Mouse (Mus musculus) cerebellum, adult 9-11 months (tissue): ENCODE results near the gene Klra3.
"Not testable (repeated sequence)": the region's sequence is repeated elsewhere in the genome, so short reads cannot be mapped to it uniquely, and the experiment has no call there.

Experiments
- DNase-seq: peaks from one replicate; pipeline ENCODE4 v3.0.0; 2022

Gene Klra3

GRCm38 (mm10) chr6:130337411-130337810 is at the start of gene Klra3:
Gene Klra3 (minus strand): TSS chr6:130337574.
- DNase-seq = no peak

GRCm38 (mm10) chr6:130386750-130387149 is 49.4 kb upstream of the Klra3 start, which contains the start of gene Klra1:
Gene Klra1 (minus strand): TSS chr6:130386874.
- DNase-seq = no peak

GRCm38 (mm10) chr6:130385803-130386202 is 48.4 kb upstream of the Klra3 start:
- DNase-seq = no peak

- no peak for DNase-seq
These were observed 45.0 kb upstream of the Klra3 start for GRCm38 (mm10) chr6:130382375-130382774.

GRCm38 (mm10) chr6:130345381-130345780 is 8.0 kb upstream of the Klra3 start:
- DNase-seq = not testable (repeated sequence)

- not testable (repeated sequence) for DNase-seq
These were observed 4.6 kb upstream of the Klra3 start for GRCm38 (mm10) chr6:130341973-130342372.

GRCm38 (mm10) chr6:130287984-130288649 is 49.3 kb downstream of the Klra3 start:
- DNase-seq = no peak

- DNase-seq = not testable (repeated sequence)
These were observed 55.5 kb downstream of the Klra3 start, which contains the start of gene Klra10 for GRCm38 (mm10) chr6:130281828-130282227. Gene Klra10 (minus strand): TSS chr6:130281928.
